Mouse (Mus musculus): ENCODE results near the gene Ankrd23. TPM values are rescaled to one million over a fixed set of nuclear protein-coding genes. Genes with fewer than 3 reads are reported as not detected.
"Not testable (repeated sequence)": the region's sequence is repeated elsewhere in the genome, so short reads cannot be mapped to it uniquely, and the experiment has no call there.

The Ankrd23 gene
- 15.5 and 16.6 TPM in 2 replicates for polyA plus RNA-seq (2016; fragmentation: Nextera tagmentation; extraction: Ambion mirVana)

GRCm38 (mm10) chr1:36536783-36537182 lies at the start of gene Ankrd23:
Ankrd23 (minus strand) TSS chr1:36536883.
- Histone ChIP-seq H3K4me1 (peaks cover 30% of the 10 kb centered on the region), H3K36me3 (replicated peaks) (peaks cover 40% of the 10 kb centered on the region)
- not testable (repeated sequence) for H3K4me3 ChIP-seq; DNase-seq (ENCODE audit: low spot score); H3K9me3 ChIP-seq; H3K27me3 ChIP-seq (replicated peaks; ENCODE audit: low read depth, poor library complexity, severe bottlenecking); H3K27ac ChIP-seq (replicated peaks)
- WGBS, result 95% methylated on average over 9 of the region's 9 CpGs

- no peak overlapping the region for H3K4me3 ChIP-seq
- H3K36me3 ChIP-seq (replicated peaks), result no peaks in the 10 kb centered on the region
- peak; percentile 55 for DNase-seq (ENCODE audit: low spot score)
- whole genome bisulfite sequencing, result 23% methylated on average over 4 of the region's 4 CpGs
- no peaks in the 10 kb centered on the region for H3K27me3 ChIP-seq (replicated peaks; ENCODE audit: low read depth, poor library complexity, severe bottlenecking)
- H3K4me1 ChIP-seq, result peaks cover 84% of the 10 kb centered on the region
- no peaks in the 10 kb centered on the region for H3K9me3 ChIP-seq
- peak overlapping the region; percentile 82 for H3K27ac ChIP-seq (replicated peaks)
Measured at GRCm38 (mm10) chr1:36586288-36586687, 49.6 kb upstream of the Ankrd23 start.

- Histone ChIP-seq H3K4me1 (peaks cover 78% of the 10 kb centered on the region), H3K27ac (replicated peaks) (peak overlapping the region; percentile 69), H3K36me3 (replicated peaks) (no peaks in the 10 kb centered on the region), H3K9me3 (no peaks in the 10 kb centered on the region), H3K4me3 (no peak overlapping the region), H3K27me3 (replicated peaks; ENCODE audit: low read depth, poor library complexity, severe bottlenecking) (no peaks in the 10 kb centered on the region)
- WGBS, result 74% methylated on average over 8 of the region's 8 CpGs
- DNase-seq (ENCODE audit: low spot score), result no peak
Measured at GRCm38 (mm10) chr1:36583408-36584116, 46.9 kb upstream of the Ankrd23 start.

GRCm38 (mm10) chr1:36582211-36582610 lies 45.5 kb upstream of the Ankrd23 start:
- WGBS, result 71% methylated on average over 8 of the region's 8 CpGs
- Histone ChIP-seq H3K27me3 (replicated peaks; ENCODE audit: low read depth, poor library complexity, severe bottlenecking) (0 out of 2 replicates have a peak, but pooled peaks cover 4% of the 10 kb centered on the region), H3K36me3 (replicated peaks) (no peaks in the 10 kb centered on the region), H3K4me3 (no peak overlapping the region), H3K9me3 (no peaks in the 10 kb centered on the region), H3K27ac (replicated peaks) (no peak overlapping the region), H3K4me1 (peaks cover 68% of the 10 kb centered on the region)
- DNase-seq (ENCODE audit: low spot score), result no peak

- no peaks in the 10 kb centered on the region for H3K36me3 ChIP-seq (replicated peaks)
- H3K27ac ChIP-seq (replicated peaks), result peak overlapping the region; percentile 84
- peaks cover 68% of the 10 kb centered on the region for H3K4me1 ChIP-seq
- 77% methylated on average over 5 of the region's 5 CpGs for WGBS
- no peak overlapping the region for H3K4me3 ChIP-seq
- no peaks in the 10 kb centered on the region for H3K9me3 ChIP-seq
- H3K27me3 ChIP-seq (replicated peaks; ENCODE audit: low read depth, poor library complexity, severe bottlenecking), result 0 out of 2 replicates have a peak, but pooled peaks cover 4% of the 10 kb centered on the region
- no peak for DNase-seq (ENCODE audit: low spot score)
Measured at GRCm38 (mm10) chr1:36581260-36581659, 44.6 kb upstream of the Ankrd23 start.

- 0 out of 2 replicates have a peak, but pooled peaks cover 4% of the 10 kb centered on the region for H3K27me3 ChIP-seq (replicated peaks; ENCODE audit: low read depth, poor library complexity, severe bottlenecking)
- H3K27ac ChIP-seq (replicated peaks), result peak overlapping the region; percentile 84
- peak overlapping the region; percentile 45 for H3K4me3 ChIP-seq
- no peaks in the 10 kb centered on the region for H3K36me3 ChIP-seq (replicated peaks)
- no peaks in the 10 kb centered on the region for H3K9me3 ChIP-seq
- under 1% methylated on average over 17 of the region's 17 CpGs for WGBS
- peak; percentile 85 for DNase-seq (ENCODE audit: low spot score)
- peaks cover 68% of the 10 kb centered on the region for H3K4me1 ChIP-seq
Measured at GRCm38 (mm10) chr1:36580384-36581207, 43.9 kb upstream of the Ankrd23 start.

- H3K4me1 ChIP-seq, result peaks cover 70% of the 10 kb centered on the region
- WGBS, result 11% methylated on average over 6 of the region's 6 CpGs
- H3K36me3 ChIP-seq (replicated peaks), result no peaks in the 10 kb centered on the region
- H3K27ac ChIP-seq (replicated peaks), result peak overlapping the region; percentile 84
- H3K9me3 ChIP-seq, result no peaks in the 10 kb centered on the region
- 0 out of 2 replicates have a peak, but pooled peaks cover 4% of the 10 kb centered on the region for H3K27me3 ChIP-seq (replicated peaks; ENCODE audit: low read depth, poor library complexity, severe bottlenecking)
- H3K4me3 ChIP-seq, result peak overlapping the region; percentile 45
- DNase-seq (ENCODE audit: low spot score), result peak; percentile 63
Measured at GRCm38 (mm10) chr1:36579974-36580383, 43.3 kb upstream of the Ankrd23 start.

- H3K27me3 ChIP-seq (replicated peaks; ENCODE audit: low read depth, poor library complexity, severe bottlenecking), result 0 out of 2 replicates have a peak, but pooled peaks cover 4% of the 10 kb centered on the region
- WGBS, result 68% methylated on average over 6 of the region's 6 CpGs
- H3K27ac ChIP-seq (replicated peaks), result peak overlapping the region; percentile 66
- H3K36me3 ChIP-seq (replicated peaks), result no peaks in the 10 kb centered on the region
- no peaks in the 10 kb centered on the region for H3K9me3 ChIP-seq
- peaks cover 80% of the 10 kb centered on the region for H3K4me1 ChIP-seq
- no peak for DNase-seq (ENCODE audit: low spot score)
- H3K4me3 ChIP-seq, result no peak overlapping the region
Measured at GRCm38 (mm10) chr1:36576991-36577675, 40.5 kb upstream of the Ankrd23 start.

- H3K27me3 ChIP-seq (replicated peaks; ENCODE audit: low read depth, poor library complexity, severe bottlenecking), result 0 out of 2 replicates have a peak, but pooled peaks cover 4% of the 10 kb centered on the region
- no peak for DNase-seq (ENCODE audit: low spot score)
- peak overlapping the region; percentile 66; the same call in 1 of the 2 replicates for H3K27ac ChIP-seq (replicated peaks)
- H3K4me1 ChIP-seq, result peaks cover 75% of the 10 kb centered on the region
- H3K4me3 ChIP-seq, result no peak overlapping the region
- no peaks in the 10 kb centered on the region for H3K36me3 ChIP-seq (replicated peaks)
- WGBS, result 53% methylated on average over 6 of the region's 6 CpGs
- no peaks in the 10 kb centered on the region for H3K9me3 ChIP-seq
Measured at GRCm38 (mm10) chr1:36575347-36575746, 38.7 kb upstream of the Ankrd23 start.

GRCm38 (mm10) chr1:36574196-36574955 lies 37.7 kb upstream of the Ankrd23 start:
- H3K9me3 ChIP-seq, result no peaks in the 10 kb centered on the region
- no peak for DNase-seq (ENCODE audit: low spot score)
- peaks cover 74% of the 10 kb centered on the region for H3K4me1 ChIP-seq
- peak overlapping the region; percentile 49 for H3K27ac ChIP-seq (replicated peaks)
- WGBS, result 76% methylated on average over 5 of the region's 5 CpGs
- 0 out of 2 replicates have a peak overlapping the region, but pooled peaks have one; percentile 8 for H3K4me3 ChIP-seq
- 0 out of 2 replicates have a peak, but pooled peaks cover 4% of the 10 kb centered on the region for H3K27me3 ChIP-seq (replicated peaks; ENCODE audit: low read depth, poor library complexity, severe bottlenecking)
- no peaks in the 10 kb centered on the region for H3K36me3 ChIP-seq (replicated peaks)

- peaks cover 78% of the 10 kb centered on the region for H3K4me1 ChIP-seq
- no peaks in the 10 kb centered on the region for H3K36me3 ChIP-seq (replicated peaks)
- H3K27ac ChIP-seq (replicated peaks), result peak overlapping the region; percentile 49; the same call in 1 of the 2 replicates
- H3K4me3 ChIP-seq, result no peak overlapping the region
- WGBS, result 82% methylated on average over 8 of the region's 8 CpGs
- DNase-seq (ENCODE audit: low spot score), result no peak
- no peaks in the 10 kb centered on the region for H3K9me3 ChIP-seq
- H3K27me3 ChIP-seq (replicated peaks; ENCODE audit: low read depth, poor library complexity, severe bottlenecking), result 0 out of 2 replicates have a peak, but pooled peaks cover 4% of the 10 kb centered on the region
Measured at GRCm38 (mm10) chr1:36573524-36573923, 36.8 kb upstream of the Ankrd23 start.
